Mouse (Mus musculus) CH12.LX (cell line): Measurements from ENCODE around the gene Slc29a3. TPM values are rescaled to one million over a fixed set of nuclear protein-coding genes. Genes with fewer than 3 reads are reported as not detected.
A peak's percentile ranks its signal among the peaks of the same experiment; 100 is the strongest.

Experiments
- DNase-seq: peaks from one replicate; pipeline ENCODE4 v3.0.0-alpha.2; 2013; ENCODE audit errors: extremely low read depth
- H3K27ac ChIP-seq: 2 replicates; pipeline ENCODE4 v1.5.1; 2012; ENCODE audit warnings: low read depth, mild to moderate bottlenecking, control low read depth, moderate library complexity; ENCODE audit not compliant: insufficient read depth
- H3K27me3 ChIP-seq: replicated peaks from 2 replicates; pipeline ENCODE3; 2012; ENCODE audit warnings: inconsistent platforms
- H3K36me3 ChIP-seq, 2 experiments: replicated peaks in 1 of 2; 2 replicates each; pipeline versions ENCODE3 to v1.6.1; 2012; ENCODE audit warnings: inconsistent platforms in 1 of 2, low read length in 1 of 2, mild to moderate bottlenecking in 1 of 2, mixed read lengths in 1 of 2, moderate library complexity in 1 of 2; ENCODE audit not compliant: control insufficient read depth in 1 of 2, insufficient read depth in 1 of 2
- H3K4me1 ChIP-seq, 2 experiments: 2 replicates each; pipeline ENCODE4 v1.6.1; 2012; ENCODE audit warnings: inconsistent platforms in 1 of 2, moderate library complexity in 1 of 2; ENCODE audit not compliant: insufficient read depth in 2 of 2, control insufficient read depth in 1 of 2
- H3K4me2 ChIP-seq: 2 replicates; pipeline ENCODE4 v1.6.1; 2012; ENCODE audit warnings: low read depth, mild to moderate bottlenecking, control low read depth; ENCODE audit not compliant: poor library complexity, insufficient read depth, severe bottlenecking
- H3K4me3 ChIP-seq, 3 experiments: fragments of 150-350 bp in 1 of 3; sonication (generic) in 1 of 3; replicated peaks in 1 of 3; 2 replicates each; pipeline versions ENCODE3 to v1.5.1; 2011 to 2012; ENCODE audit warnings: low read depth in 2 of 3, low read length in 2 of 3, mild to moderate bottlenecking in 2 of 3, moderate library complexity in 2 of 3, control low read depth in 1 of 3, improper control_type of control experiment in 1 of 3, inconsistent platforms in 1 of 3, mixed read lengths in 1 of 3; ENCODE audit not compliant: poor library complexity in 1 of 3
- H3K79me2 ChIP-seq: replicated peaks from 2 replicates; pipeline ENCODE4 v1.6.1; 2012; ENCODE audit warnings: mild to moderate bottlenecking, moderate library complexity; ENCODE audit not compliant: control insufficient read depth, poor library complexity, insufficient read depth, severe bottlenecking; ENCODE audit errors: extremely low read depth
- H3K9ac ChIP-seq: 2 replicates; pipeline ENCODE4 v1.6.1; 2012; ENCODE audit warnings: low read depth, mild to moderate bottlenecking, control low read depth, moderate library complexity; ENCODE audit not compliant: insufficient read depth
- H3K9me3 ChIP-seq: replicated peaks from 2 replicates; pipeline ENCODE3; 2012; ENCODE audit warnings: low read length, inconsistent platforms, mixed read lengths
- BHLHE40 ChIP-seq: IDR thresholded peaks from 2 replicates; pipeline ENCODE4 v1.6.1; 2011; ENCODE audit warnings: mild to moderate bottlenecking, low read depth, low read length, improper control_type of control experiment
- CHD1 ChIP-seq: IDR thresholded peaks from 2 replicates; pipeline ENCODE4 v1.6.1; 2012; ENCODE audit warnings: low read depth, low read length, improper control_type of control experiment, inconsistent platforms
- CHD2 ChIP-seq: IDR thresholded peaks from 2 replicates; pipeline ENCODE4 v1.6.1; 2011; ENCODE audit warnings: low read length, improper control_type of control experiment
- CTCF ChIP-seq, 2 experiments: IDR thresholded peaks in 1 of 2; conservative IDR thresholded peaks in 1 of 2; 2 replicates each; pipeline ENCODE4 v1.5.1; 2011 to 2012; ENCODE audit warnings: low read depth in 2 of 2, low read length in 2 of 2, improper control_type of control experiment in 1 of 2, inconsistent platforms in 1 of 2, mild to moderate bottlenecking in 1 of 2, moderate library complexity in 1 of 2
- E2F4 ChIP-seq: IDR thresholded peaks from 2 replicates; pipeline ENCODE4 v1.6.1; 2011; ENCODE audit warnings: low read depth, low read length, improper control_type of control experiment; ENCODE audit not compliant: insufficient replicate concordance
- IRF4 ChIP-seq: IDR thresholded peaks from 2 replicates; pipeline ENCODE4 v1.6.1; 2014; ENCODE audit warnings: low read depth, mild to moderate bottlenecking, inconsistent platforms, low read length, improper control_type of control experiment
- JUN ChIP-seq: IDR thresholded peaks from 2 replicates; pipeline ENCODE4 v1.6.1; 2011; ENCODE audit warnings: low read depth, mild to moderate bottlenecking, low read length, improper control_type of control experiment, moderate library complexity; ENCODE audit not compliant: insufficient read depth
- KAT2A ChIP-seq: IDR thresholded peaks from 2 replicates; pipeline ENCODE4 v1.6.1; 2012; ENCODE audit warnings: low read length, improper control_type of control experiment, inconsistent platforms; ENCODE audit not compliant: insufficient replicate concordance
- MAFK ChIP-seq: IDR thresholded peaks from 2 replicates; pipeline ENCODE4 v1.6.1; 2011; ENCODE audit warnings: low read length, improper control_type of control experiment; ENCODE audit not compliant: insufficient replicate concordance
- NRF1 ChIP-seq: IDR thresholded peaks from 2 replicates; pipeline ENCODE4 v1.6.1; 2014; ENCODE audit warnings: low read depth, mild to moderate bottlenecking, inconsistent platforms, low read length, improper control_type of control experiment, moderate library complexity
- RAD21 ChIP-seq: IDR thresholded peaks from 2 replicates; pipeline ENCODE4 v1.6.1; 2011; ENCODE audit warnings: low read depth, mild to moderate bottlenecking, low read length, improper control_type of control experiment, moderate library complexity
- SIN3A ChIP-seq: IDR thresholded peaks from 2 replicates; pipeline ENCODE4 v1.6.1; 2012; ENCODE audit warnings: low read length, improper control_type of control experiment, inconsistent platforms
- SMC3 ChIP-seq: IDR thresholded peaks from 2 replicates; pipeline ENCODE4 v1.6.1; 2011; ENCODE audit warnings: low read depth, low read length, improper control_type of control experiment
- USF2 ChIP-seq: conservative IDR thresholded peaks from 2 replicates; pipeline ENCODE4 v1.6.1; 2011; ENCODE audit warnings: low read depth, low read length, improper control_type of control experiment
- ZKSCAN1 ChIP-seq: IDR thresholded peaks from 2 replicates; pipeline ENCODE4 v1.6.1; 2012; ENCODE audit warnings: low read depth, inconsistent platforms, low read length, improper control_type of control experiment, borderline replicate concordance
- ZNF384 ChIP-seq: IDR thresholded peaks from 2 replicates; pipeline ENCODE4 v1.6.1; 2012; ENCODE audit warnings: low read depth, low read length, improper control_type of control experiment, inconsistent platforms
- dilution Hi-C: fragments of 300-500 bp; cut with MboI; formaldehyde crosslinking; loops from 2 replicates; pipeline ENCODE4 v1.14.3; 2020; ENCODE audit warnings: low sequenced_read_pairs; ENCODE audit not compliant: extremely low pct_unique_long_range_greater_than_20kb, extremely low pct_ligation_motif_present
- in situ Hi-C: fragments of 300-500 bp; cut with MboI; formaldehyde crosslinking; loops from 3 replicates; pipeline ENCODE4 v1.14.3; 2019; ENCODE audit warnings: low sequenced_read_pairs, low pct_ligation_motif_present, low pct_unique_long_range_greater_than_20kb, mixed read lengths
- polyA plus RNA-seq: library from polyadenylated mRNA; unstranded; fragments of >175 nt; gene quantifications from 2 replicates; pipeline ENCODE4 v1.2.1, GENCODE M21; 2012; ENCODE audit warnings: low read depth; ENCODE audit not compliant: insufficient read length
- total RNA-seq, 2 experiments: library from RNA; depleted of rRNA; stranded (reverse); fragments of 300-350 nt in 1 of 2; fragments of >200 nt in 1 of 2; gene quantifications; 2 replicates each; pipeline ENCODE4 v1.2.3; 2012 to 2014

The Slc29a3 gene
- total and polyA plus RNA-seq, 3 experiments = 4.1 to 19.1 (median 5.9) TPM

DNA sequence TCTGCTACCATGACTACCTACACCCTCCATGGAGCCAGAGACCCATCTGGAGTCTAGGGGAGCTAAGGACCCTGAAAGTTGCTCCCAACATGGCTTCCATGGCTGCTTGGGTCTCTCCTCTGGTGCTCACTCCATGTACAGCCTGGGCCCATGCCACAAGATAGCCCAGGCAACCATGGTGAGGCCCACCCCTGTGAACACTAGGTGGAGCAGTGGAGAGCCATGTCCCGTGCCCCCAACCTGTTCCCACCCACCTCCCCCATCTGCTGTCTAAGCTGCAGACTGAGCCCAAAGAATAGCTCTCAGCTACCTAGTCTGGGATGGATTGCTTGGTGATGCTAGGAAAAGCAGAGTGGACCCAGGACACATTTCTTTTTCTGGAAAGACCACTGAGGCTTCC is 29.2 kb downstream of the Slc29a3 start:
- no peak overlapping the region for H3K4me3 ChIP-seq
- TF ChIP-seq BHLHE40 = 0 out of 2 replicates have a peak, but pooled peaks have one; percentile 30
- TF ChIP-seq SMC3 = peak; percentile 75
- no peak for TF ChIP-seq E2F4
- TF ChIP-seq RAD21 = peak; percentile 43
- peak; percentile 18 to 65; a peak in 2 of 4 replicates for TF ChIP-seq CTCF (conservative IDR thresholded peaks at IDR 0.05 in 1 of 2, IDR thresholded peaks at IDR 0.05 in 1 of 2; ENCODE audit: low read depth in 2 of 2, low read length in 2 of 2)
- H3K4me1 ChIP-seq = peaks cover 21 to 64% of the 10 kb centered on the region in 2 experiments
- in situ Hi-C loops (no loop called here), dilution Hi-C loops (no loop called here)
- no peaks in the 10 kb centered on the region for H3K27me3 ChIP-seq
- DNase-seq = no peak
- H3K9me3 ChIP-seq = peaks cover 3% of the 10 kb centered on the region
- no peak overlapping the region for H3K27ac ChIP-seq
- peaks cover 25 to 78% of the 10 kb centered on the region in 2 experiments for H3K36me3 ChIP-seq
- no peak overlapping the region for H3K9ac ChIP-seq
- no peaks in the 10 kb centered on the region for H3K79me2 ChIP-seq
- H3K4me2 ChIP-seq = no peak overlapping the region

- in situ Hi-C loops = no loop called here
- TF ChIP-seq IRF4 (no peak), MAFK (no peak), NRF1 (no peak), ZNF384 (peak; percentile 73), JUN (no peak), KAT2A (no peak)
- TF ChIP-seq, all 38 proteins: peak for 1
- Histone ChIP-seq H3K27ac (no peak overlapping the region), H3K4me2 (no peak overlapping the region), H3K9ac (no peak overlapping the region), H3K9me3 (peaks cover 3% of the 10 kb centered on the region), H3K4me1 (peaks cover 16 to 49% of the 10 kb centered on the region in 2 experiments), H3K36me3 (peaks cover 26 to 84% of the 10 kb centered on the region in 2 experiments), H3K79me2 (no peaks in the 10 kb centered on the region), H3K27me3 (no peaks in the 10 kb centered on the region), H3K4me3 (no peak overlapping the region)
- dilution Hi-C loops = no loop called here
- DNase-seq = no peak
These were observed 31.0 kb downstream of the Slc29a3 start for GRCm38 (mm10) chr10:60721640-60722039.

- Histone ChIP-seq H3K27ac (no peak overlapping the region), H3K9ac (no peak overlapping the region), H3K9me3 (peaks cover 8% of the 10 kb centered on the region), H3K4me3 (no peak overlapping the region), H3K79me2 (no peaks in the 10 kb centered on the region), H3K4me1 (peaks cover 8 to 38% of the 10 kb centered on the region in 2 experiments; a peak in 3 of 4 replicates), H3K27me3 (no peaks in the 10 kb centered on the region), H3K36me3 (peaks cover 36 to 90% of the 10 kb centered on the region in 2 experiments), H3K4me2 (no peak overlapping the region)
- in situ Hi-C loops (no loop called here), dilution Hi-C loops (no loop called here)
- DNase-seq = no peak
- no peak for TF ChIP-seq CHD2
- TF ChIP-seq CHD1 = no peak
- no peak for TF ChIP-seq USF2
- TF ChIP-seq SIN3A = no peak
- no peak for TF ChIP-seq ZKSCAN1
These were observed 32.1 kb downstream of the Slc29a3 start for GRCm38 (mm10) chr10:60720461-60720860.
